Mouse (Mus musculus) hindbrain, embryonic 16.5 days (tissue): ENCODE measurements around the gene Tmcc2. TPM values are rescaled to one million over a fixed set of nuclear protein-coding genes. Genes with fewer than 3 reads are reported as not detected.

ENCODE experiments used
- ATAC-seq: fragments of 200-750 bp; cut with Nextera tagmentation; 2 replicates; pipeline ENCODE4 v1.8.0; 2017; ENCODE audit warnings: moderate TSS enrichment, moderate library complexity
- H3K27ac ChIP-seq: fragments of 300-500 bp; sonication (generic); 2 replicates; pipeline ENCODE4 v1.5.1; 2014; ENCODE audit warnings: low read depth, mild to moderate bottlenecking, control low read depth, low read length, moderate library complexity
- H3K27me3 ChIP-seq: fragments of 300-500 bp; sonication (generic); replicated peaks from 2 replicates; pipeline ENCODE4 v1.6.1; 2014; ENCODE audit warnings: low read length; ENCODE audit not compliant: control insufficient read depth, insufficient read depth
- H3K36me3 ChIP-seq: fragments of 300-500 bp; sonication (generic); 2 replicates; pipeline ENCODE4 v1.6.1; 2014; ENCODE audit warnings: mild to moderate bottlenecking, low read length, moderate library complexity, mixed read lengths; ENCODE audit not compliant: control insufficient read depth, insufficient read depth
- H3K4me1 ChIP-seq: fragments of 300-500 bp; sonication (generic); 2 replicates; pipeline ENCODE4 v1.6.1; 2014; ENCODE audit warnings: low read depth, low read length; ENCODE audit not compliant: control insufficient read depth, insufficient read depth
- H3K4me2 ChIP-seq: fragments of 300-500 bp; sonication (generic); 2 replicates; pipeline ENCODE4 v1.6.1; 2014; ENCODE audit warnings: mild to moderate bottlenecking, low read length, control low read depth, moderate library complexity
- H3K4me3 ChIP-seq: fragments of 300-500 bp; sonication (generic); 2 replicates; pipeline ENCODE4 v1.5.1; 2014; ENCODE audit warnings: mild to moderate bottlenecking, low read length, control low read depth, moderate library complexity
- H3K9ac ChIP-seq: fragments of 300-500 bp; sonication (generic); 2 replicates; pipeline ENCODE4 v1.6.1; 2014; ENCODE audit warnings: low read depth, mild to moderate bottlenecking, control low read depth, low read length, moderate library complexity
- H3K9me3 ChIP-seq: fragments of 300-500 bp; sonication (generic); 2 replicates; pipeline ENCODE4 v1.6.1; 2014; ENCODE audit warnings: mild to moderate bottlenecking, low read length, moderate library complexity; ENCODE audit not compliant: control insufficient read depth
- WGBS: fragments of 180-500 bp; shearing (Covaris S2); extraction: QIAGEN DNeasy Blood & Tissue Kit; methylation state at CpG from one replicate; pipeline ENCODE4 v1.1.7; 2014; 5-methylcytosine and 5-hydroxymethylcytosine counted together
- polyA plus RNA-seq: library from polyadenylated mRNA; unstranded; fragments of >200 nt; fragmentation: Nextera tagmentation; extraction: Ambion mirVana; gene quantifications from 2 replicates; pipeline ENCODE4 v1.2.1, GENCODE M21; 2015

Gene Tmcc2
- polyA plus RNA-seq, 1 experiment from 2014 or later, result 26.6 TPM

DNA sequence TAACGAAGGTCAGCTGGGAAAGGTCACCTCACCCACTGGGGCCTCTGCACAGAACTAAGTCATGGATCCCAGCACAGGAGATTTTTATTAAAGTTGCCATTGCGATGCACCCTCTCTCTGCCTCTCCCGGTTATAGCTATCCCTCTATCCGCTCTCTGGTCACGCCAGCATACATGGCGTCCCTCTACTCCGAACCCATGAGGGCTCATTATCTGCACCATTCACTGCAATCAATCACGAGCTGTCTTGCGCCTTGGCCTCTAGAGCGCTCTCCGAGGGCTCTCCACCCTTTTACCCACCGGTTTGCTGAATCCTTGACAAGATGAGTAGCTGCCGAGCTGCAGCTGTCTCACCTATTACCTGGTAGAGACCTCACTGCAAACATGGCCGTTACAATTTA, 5.8 kb downstream of the Tmcc2 start:
- Histone ChIP-seq H3K4me3 (no peak overlapping the region), H3K4me1 (peaks cover 55% of the 10 kb centered on the region), H3K36me3 (peaks cover 2% of the 10 kb centered on the region), H3K9me3 (no peaks in the 10 kb centered on the region), H3K9ac (no peak overlapping the region), H3K27ac (peak overlapping the region; percentile 34), H3K27me3 (no peaks in the 10 kb centered on the region), H3K4me2 (peak overlapping the region; percentile 30)
- 52% methylated on average over 14 of the region's 14 CpGs for WGBS
- ATAC-seq, result peak; percentile 38; the same call in 1 of the 2 replicates

DNA sequence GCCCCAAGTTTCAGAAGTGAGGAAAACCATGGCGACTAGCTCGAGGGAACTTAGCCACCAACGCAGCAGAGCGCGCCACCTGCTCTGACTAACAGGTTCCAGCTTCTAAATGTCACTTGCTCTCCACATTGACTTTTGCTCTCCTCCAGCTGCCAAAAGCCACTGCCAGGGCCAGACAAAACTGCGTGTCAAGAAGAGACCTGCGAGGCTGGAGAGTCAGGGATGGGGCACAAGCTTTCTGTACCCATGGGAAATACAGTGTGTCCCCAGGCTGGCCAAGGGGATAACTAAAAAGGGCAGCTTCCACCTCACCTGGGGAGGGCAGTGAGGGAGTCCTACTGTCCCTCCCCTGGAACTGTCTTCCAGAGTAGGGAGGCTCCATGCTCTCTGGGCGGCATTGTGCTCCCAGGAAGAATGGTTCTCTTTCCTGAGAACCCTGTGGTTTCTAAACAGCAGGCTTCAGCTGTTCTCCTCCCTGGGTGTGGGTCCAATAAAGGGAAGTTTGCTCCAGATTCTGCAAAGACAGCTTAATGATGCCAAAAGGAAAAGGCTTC, 7.0 kb downstream of the Tmcc2 start:
- H3K4me2 ChIP-seq, result no peak overlapping the region
- peaks cover 46% of the 10 kb centered on the region for H3K4me1 ChIP-seq
- H3K4me3 ChIP-seq, result no peak overlapping the region
- ATAC-seq, result no peak
- 0 out of 2 replicates have a peak overlapping the region, but pooled peaks have one; percentile 22 for H3K9ac ChIP-seq
- H3K27me3 ChIP-seq, result no peaks in the 10 kb centered on the region
- H3K27ac ChIP-seq, result no peak overlapping the region
- WGBS, result 75% methylated on average over 8 of the region's 8 CpGs
- peaks cover 7% of the 10 kb centered on the region for H3K36me3 ChIP-seq
- H3K9me3 ChIP-seq, result no peaks in the 10 kb centered on the region

DNA sequence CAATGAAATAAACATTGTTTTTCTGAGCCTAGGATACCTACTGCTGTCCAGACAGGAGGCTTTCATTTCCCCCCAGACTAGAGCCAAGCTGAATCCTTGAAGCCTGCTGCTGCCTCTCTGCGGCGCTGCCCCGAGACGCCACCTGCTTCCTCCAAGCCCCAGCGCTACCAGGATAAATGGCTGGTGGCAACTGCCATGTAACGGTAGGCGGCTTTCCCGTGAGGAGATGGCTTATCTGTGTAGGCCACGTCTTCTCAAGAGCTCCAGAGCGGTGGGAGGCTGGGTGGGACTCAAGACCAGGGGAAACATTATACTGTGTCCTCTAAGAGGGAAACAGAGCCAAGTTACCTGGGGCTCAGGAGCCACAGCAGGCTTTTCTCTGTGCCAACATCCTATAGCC, 9.2 kb downstream of the Tmcc2 start:
- ATAC-seq, result no peak
- peaks cover 7% of the 10 kb centered on the region for H3K36me3 ChIP-seq
- 51% methylated on average over 10 of the region's 10 CpGs for WGBS

DNA sequence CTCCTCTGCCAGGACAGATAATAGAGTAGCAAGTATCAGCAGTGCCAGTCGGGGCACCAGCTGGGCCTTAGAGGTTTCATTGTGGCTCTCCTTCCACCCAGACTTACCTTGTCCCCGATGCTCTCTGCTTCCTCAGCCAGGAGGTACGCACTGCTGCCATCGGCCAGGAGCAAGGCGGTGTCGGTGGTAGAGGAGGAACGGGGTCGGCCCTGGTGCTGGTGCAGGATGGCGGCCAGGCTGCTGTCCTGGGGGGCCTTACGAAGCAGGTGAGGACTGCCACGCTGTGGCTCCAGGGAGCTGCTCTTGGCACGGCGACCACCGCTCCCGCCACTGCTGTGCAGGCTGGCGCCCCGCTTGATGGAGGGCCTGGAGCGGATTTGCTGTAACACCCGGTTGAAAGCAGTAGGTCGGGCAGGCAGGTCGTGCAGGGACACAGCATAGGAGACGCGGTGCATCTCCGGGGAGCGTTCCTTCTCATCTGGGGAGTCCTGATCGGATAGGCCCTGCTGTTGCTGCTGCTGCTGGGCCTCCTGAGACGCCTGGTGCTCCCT, 10.5 kb downstream of the Tmcc2 start:
- Histone ChIP-seq H3K9ac (no peak overlapping the region), H3K9me3 (no peaks in the 10 kb centered on the region), H3K36me3 (peaks cover 7% of the 10 kb centered on the region), H3K27me3 (no peaks in the 10 kb centered on the region), H3K4me1 (peaks cover 21% of the 10 kb centered on the region), H3K4me3 (no peak overlapping the region), H3K27ac (no peak overlapping the region), H3K4me2 (no peak overlapping the region)
- ATAC-seq, result no peak
- 76% methylated on average over 27 of the region's 27 CpGs for WGBS

More for the DNA sequence above, 9.2 kb downstream of the Tmcc2 start:
- no peak overlapping the region for H3K9ac ChIP-seq
- H3K9me3 ChIP-seq, result no peaks in the 10 kb centered on the region
- no peak overlapping the region for H3K4me2 ChIP-seq
- no peak overlapping the region for H3K27ac ChIP-seq
- peaks cover 31% of the 10 kb centered on the region for H3K4me1 ChIP-seq
- H3K27me3 ChIP-seq, result no peaks in the 10 kb centered on the region
- no peak overlapping the region for H3K4me3 ChIP-seq

DNA sequence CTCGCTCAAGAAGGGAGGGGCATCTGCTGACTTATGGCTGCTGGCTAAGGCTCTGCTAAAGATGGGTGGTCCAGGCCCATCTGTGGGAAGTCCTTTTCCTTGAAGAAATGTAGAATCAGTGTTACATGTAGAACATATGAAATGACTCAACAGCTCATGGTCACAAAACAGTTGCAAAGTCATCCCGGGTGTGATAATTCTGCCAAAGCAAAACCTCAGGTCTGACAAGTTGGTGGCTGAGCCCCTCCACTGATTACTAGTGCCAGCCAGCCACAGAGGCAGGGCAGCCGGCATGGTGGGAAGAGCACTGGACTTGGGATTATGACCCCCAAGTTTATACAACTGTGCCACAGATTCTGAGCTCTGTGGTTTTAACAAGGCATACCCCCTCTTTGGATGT, 13.3 kb downstream of the Tmcc2 start:
- no peak overlapping the region for H3K4me2 ChIP-seq
- H3K4me1 ChIP-seq, result peaks cover 23% of the 10 kb centered on the region
- no peak for ATAC-seq
- H3K4me3 ChIP-seq, result no peak overlapping the region
- peaks cover 7% of the 10 kb centered on the region for H3K36me3 ChIP-seq
- no peaks in the 10 kb centered on the region for H3K27me3 ChIP-seq
- WGBS, result 87% methylated on average over 3 of the region's 3 CpGs
- H3K9me3 ChIP-seq, result no peaks in the 10 kb centered on the region
- no peak overlapping the region for H3K27ac ChIP-seq
- H3K9ac ChIP-seq, result no peak overlapping the region

DNA sequence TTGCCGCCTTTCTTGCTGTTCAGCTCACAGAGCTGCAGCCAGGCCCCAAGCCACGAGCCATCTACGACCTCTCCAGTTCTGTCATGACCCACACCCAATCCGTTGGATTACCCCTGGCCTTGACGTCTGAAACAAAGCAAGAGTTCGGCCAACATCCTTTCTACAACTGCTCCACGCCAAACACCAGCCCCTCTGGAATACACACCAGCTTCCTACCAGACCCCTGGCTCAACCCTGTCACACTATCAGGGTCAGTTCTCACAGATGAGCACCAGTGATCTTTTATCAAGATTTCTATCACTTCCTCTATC, 14.1 kb downstream of the Tmcc2 start:
- WGBS, result 68% methylated on average over 7 of the region's 7 CpGs
- Histone ChIP-seq H3K4me1 (peaks cover 31% of the 10 kb centered on the region), H3K27ac (no peak overlapping the region)

DNA sequence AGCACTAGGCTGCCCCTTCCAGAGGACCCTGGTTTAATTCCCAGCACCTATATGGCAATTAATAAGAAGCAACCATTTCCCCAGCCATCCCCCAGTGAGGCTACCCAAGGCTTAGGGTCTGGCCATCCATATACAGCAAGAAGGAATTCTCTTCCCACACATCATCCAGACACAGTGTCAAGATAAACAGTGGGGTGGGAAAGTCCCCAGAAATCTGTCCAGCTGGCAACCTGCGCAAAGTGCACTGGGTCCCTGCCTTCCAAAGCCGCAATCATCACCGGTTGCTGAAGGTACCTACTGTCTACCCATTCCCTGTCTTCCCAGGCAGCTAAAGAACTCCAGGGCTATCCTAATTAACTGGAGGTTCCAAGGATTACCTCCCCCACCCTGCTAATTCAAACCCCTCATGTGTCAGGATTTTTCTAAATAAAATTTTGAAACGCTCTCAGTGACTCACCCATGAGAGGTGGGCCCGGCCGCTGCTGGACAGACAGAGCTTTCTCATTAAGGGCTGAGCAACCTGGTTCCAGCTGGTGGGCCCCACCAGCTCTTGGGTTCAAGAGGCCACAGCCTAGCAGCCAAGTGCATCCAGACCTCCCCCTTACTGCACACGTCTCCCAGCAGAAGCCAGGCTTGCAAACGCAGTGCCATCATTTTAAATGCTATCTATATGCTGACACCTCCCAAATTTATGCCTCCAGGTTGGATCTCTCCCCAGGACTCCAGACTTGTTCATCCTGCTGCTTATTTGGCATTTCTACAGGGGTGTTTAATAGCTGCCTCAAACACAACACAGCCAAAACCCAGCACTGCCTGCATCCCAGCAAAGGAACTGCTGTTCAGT, 14.6 kb downstream of the Tmcc2 start:
- H3K4me1 ChIP-seq, result peaks cover 35% of the 10 kb centered on the region
- H3K27me3 ChIP-seq, result no peaks in the 10 kb centered on the region
- no peak overlapping the region for H3K4me3 ChIP-seq
- ATAC-seq, result no peak
- H3K4me2 ChIP-seq, result no peak overlapping the region
- H3K9ac ChIP-seq, result no peak overlapping the region
- 70% methylated on average over 8 of the region's 8 CpGs for WGBS
- H3K9me3 ChIP-seq, result no peaks in the 10 kb centered on the region
- H3K36me3 ChIP-seq, result peaks cover 7% of the 10 kb centered on the region
- H3K27ac ChIP-seq, result no peak overlapping the region

More for the DNA sequence above, 14.1 kb downstream of the Tmcc2 start:
- no peak overlapping the region for H3K4me3 ChIP-seq
- ATAC-seq, result no peak
- no peaks in the 10 kb centered on the region for H3K27me3 ChIP-seq
- peaks cover 7% of the 10 kb centered on the region for H3K36me3 ChIP-seq
- H3K4me2 ChIP-seq, result no peak overlapping the region
- H3K9me3 ChIP-seq, result no peaks in the 10 kb centered on the region
- H3K9ac ChIP-seq, result no peak overlapping the region

DNA sequence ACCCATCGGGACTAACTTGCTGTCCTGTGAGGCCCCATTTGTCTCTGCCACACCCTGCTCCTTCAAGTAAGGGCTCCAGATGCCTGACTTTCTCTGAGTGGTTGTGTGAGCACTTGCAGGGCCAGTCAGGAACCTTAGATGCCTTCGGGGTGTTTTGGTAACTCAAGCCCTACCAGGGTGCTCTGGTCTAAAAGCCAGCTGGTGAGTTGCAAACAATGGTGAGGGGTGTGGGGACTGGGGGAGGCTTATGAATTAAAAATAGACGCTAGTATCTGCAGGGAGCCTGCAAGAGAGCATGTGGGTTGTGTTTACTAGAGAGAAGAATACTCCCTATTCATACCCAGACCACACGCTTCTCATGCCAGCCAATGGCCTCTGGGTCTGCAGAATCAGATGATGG, 15.8 kb downstream of the Tmcc2 start:
- 23% methylated on average over 4 of the region's 4 CpGs for WGBS
- no peak for ATAC-seq
- Histone ChIP-seq H3K9ac (no peak overlapping the region), H3K36me3 (peaks cover 5% of the 10 kb centered on the region), H3K9me3 (no peaks in the 10 kb centered on the region), H3K27me3 (no peaks in the 10 kb centered on the region), H3K4me3 (no peak overlapping the region), H3K27ac (no peak overlapping the region), H3K4me1 (peaks cover 43% of the 10 kb centered on the region), H3K4me2 (no peak overlapping the region)

DNA sequence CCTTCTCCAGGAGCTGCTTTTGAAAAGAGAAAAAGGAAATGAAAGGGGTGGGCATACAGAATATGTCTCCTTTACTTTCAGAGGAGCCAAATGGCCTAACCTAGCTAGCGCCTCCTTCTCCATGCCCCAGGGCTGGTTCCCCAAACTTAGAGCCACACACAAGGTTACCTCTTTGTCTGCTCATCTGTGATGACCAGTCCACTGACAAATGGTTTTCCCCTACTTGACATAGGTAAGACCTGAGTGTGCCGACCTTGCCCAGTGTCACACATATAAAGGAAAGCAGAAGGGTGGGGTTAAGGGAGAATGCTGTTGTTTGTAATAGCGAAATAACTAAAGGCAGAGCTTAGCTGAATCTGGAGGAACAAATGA, 16.2 kb downstream of the Tmcc2 start:
- no peaks in the 10 kb centered on the region for H3K9me3 ChIP-seq
- peaks cover 43% of the 10 kb centered on the region for H3K4me1 ChIP-seq
- no peak for ATAC-seq
- peaks cover 2% of the 10 kb centered on the region; the same call in 1 of the 2 replicates for H3K36me3 ChIP-seq
- H3K4me2 ChIP-seq, result no peak overlapping the region
- H3K4me3 ChIP-seq, result no peak overlapping the region
- H3K27me3 ChIP-seq, result no peaks in the 10 kb centered on the region
- no peak overlapping the region for H3K27ac ChIP-seq
- H3K9ac ChIP-seq, result no peak overlapping the region
- 71% methylated on average over 3 of the region's 3 CpGs for WGBS
